Mouse (Mus musculus) lung, postnatal 0 days (tissue): ENCODE data around the gene Zscan26. TPM values are rescaled to one million over a fixed set of nuclear protein-coding genes. Genes with fewer than 3 reads are reported as not detected.

Source experiments
- ATAC-seq: fragments of 200-750 bp; cut with Nextera tagmentation; 2 replicates; pipeline ENCODE4 v1.8.0; 2017; ENCODE audit warnings: moderate library complexity
- DNase-seq: peaks from one replicate; pipeline ENCODE4 v3.0.0-alpha.2; 2016; ENCODE audit warnings: low spot score
- H3K27ac ChIP-seq: fragments of 300-500 bp; sonication (generic); 2 replicates; pipeline ENCODE4 v1.5.1; 2014; ENCODE audit warnings: antibody characterized with exemption, mild to moderate bottlenecking, low read length, mixed read lengths
- H3K27me3 ChIP-seq: fragments of 300-500 bp; sonication (generic); replicated peaks from 2 replicates; pipeline ENCODE4 v1.6.1; 2014; ENCODE audit warnings: low read length, mixed read lengths; ENCODE audit not compliant: insufficient read depth
- H3K36me3 ChIP-seq: fragments of 300-500 bp; sonication (generic); 2 replicates; pipeline ENCODE4 v1.6.1; 2014; ENCODE audit warnings: low read length, mixed read lengths; ENCODE audit not compliant: insufficient read depth
- H3K4me1 ChIP-seq: fragments of 300-500 bp; sonication (generic); 2 replicates; pipeline ENCODE4 v1.6.1; 2014; ENCODE audit warnings: antibody characterized with exemption, low read depth, low read length, mixed read lengths; ENCODE audit not compliant: insufficient read depth
- H3K4me2 ChIP-seq: fragments of 300-500 bp; sonication (generic); replicated peaks from 2 replicates; pipeline ENCODE4 v1.6.1; 2014; ENCODE audit warnings: low read depth, mild to moderate bottlenecking, low read length, moderate library complexity, mixed read lengths
- H3K4me3 ChIP-seq: fragments of 300-500 bp; sonication (generic); 2 replicates; pipeline ENCODE4 v1.5.1; 2014; ENCODE audit warnings: low read depth, low read length
- H3K9ac ChIP-seq: fragments of 300-500 bp; sonication (generic); replicated peaks from 2 replicates; pipeline ENCODE4 v1.6.1; 2014; ENCODE audit warnings: low read depth, mild to moderate bottlenecking
- H3K9me3 ChIP-seq: fragments of 300-500 bp; sonication (generic); 2 replicates; pipeline ENCODE4 v1.6.1; 2016; ENCODE audit warnings: low read length, mixed read lengths
- CTCF ChIP-seq: IDR thresholded peaks from 2 replicates; pipeline ENCODE4 v1.5.1; 2016; ENCODE audit warnings: antibody characterized with exemption, mild to moderate bottlenecking
- EP300 ChIP-seq: IDR thresholded peaks from 2 replicates; pipeline ENCODE4 v1.6.1; 2016; ENCODE audit warnings: antibody characterized with exemption, mild to moderate bottlenecking, control low read depth
- WGBS: fragments of 180-500 bp; shearing (Covaris S2); extraction: QIAGEN DNeasy Blood & Tissue Kit; methylation state at CpG from one replicate; pipeline ENCODE4 v1.1.7; 2014; 5-methylcytosine and 5-hydroxymethylcytosine counted together
- polyA plus RNA-seq: library from polyadenylated mRNA; unstranded; fragments of >200 nt; fragmentation: Nextera tagmentation; extraction: Ambion mirVana; gene quantifications from 2 replicates; pipeline ENCODE4 v1.2.1, GENCODE M21; 2015

Zscan26 gene
- polyA plus RNA-seq, 1 experiment from 2014 or later, result 30.2 TPM

DNA sequence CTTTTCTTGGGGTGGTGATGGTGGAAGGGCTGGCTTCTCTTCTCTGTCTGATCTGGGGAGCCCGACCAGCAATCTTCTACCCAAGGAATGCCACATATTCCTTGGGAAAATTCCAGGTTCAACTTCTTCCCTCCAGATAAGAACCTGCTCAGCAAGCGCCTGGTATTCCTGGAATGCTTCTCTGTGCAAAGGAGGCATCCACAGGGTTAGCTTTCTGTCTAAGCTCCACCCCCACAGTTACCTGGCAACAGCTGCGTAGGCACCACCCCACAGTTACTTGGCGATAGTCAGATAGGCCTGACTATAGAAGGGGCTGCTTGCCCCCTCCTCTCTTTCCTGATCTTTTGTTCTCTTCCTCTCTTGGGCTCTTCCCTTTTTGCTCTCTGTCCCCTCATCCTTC, 2.8 kb upstream of the Zscan26 start:
- no peak overlapping the region for H3K4me3 ChIP-seq
- ATAC-seq (peak; percentile 90), DNase-seq (peak; percentile 82)
- no peaks in the 10 kb centered on the region for H3K36me3 ChIP-seq
- no peaks in the 10 kb centered on the region for H3K9me3 ChIP-seq
- TF ChIP-seq EP300 (peak; percentile 88), CTCF (no peak)
- no peaks in the 10 kb centered on the region; the same call in 1 of the 2 replicates for H3K4me1 ChIP-seq
- 11% methylated on average over 4 of the region's 4 CpGs for WGBS
- no peaks in the 10 kb centered on the region for H3K27me3 ChIP-seq
- no peak overlapping the region for H3K4me2 ChIP-seq
- H3K9ac ChIP-seq, result no peak overlapping the region
- no peak overlapping the region for H3K27ac ChIP-seq

- Histone ChIP-seq H3K4me1 (no peaks in the 10 kb centered on the region; the same call in 1 of the 2 replicates), H3K4me3 (no peak overlapping the region), H3K9ac (no peak overlapping the region), H3K36me3 (no peaks in the 10 kb centered on the region), H3K4me2 (no peak overlapping the region; the same call in 1 of the 2 replicates), H3K27me3 (no peaks in the 10 kb centered on the region), H3K9me3 (no peaks in the 10 kb centered on the region), H3K27ac (no peak overlapping the region)
- DNase-seq (no peak), ATAC-seq (no peak)
- TF ChIP-seq EP300 (no peak), CTCF (no peak)
- 52% methylated on average over 3 of the region's 3 CpGs for whole genome bisulfite sequencing
Measured at GRCm38 (mm10) chr13:21454133-21454532, 603 bp upstream of the Zscan26 start.

GRCm38 (mm10) chr13:21453042-21453441, 488 bp downstream of the Zscan26 start:
- TF ChIP-seq CTCF, result no peak
- no peak for TF ChIP-seq EP300

GRCm38 (mm10) chr13:21447856-21448614, 5.5 kb downstream of the Zscan26 start:
- DNase-seq, result peak; percentile 62
- Histone ChIP-seq H3K4me2 (no peak overlapping the region), H3K36me3 (peaks cover 31% of the 10 kb centered on the region), H3K27ac (peak overlapping the region; percentile 26; the same call in 1 of the 2 replicates), H3K4me1 (no peaks in the 10 kb centered on the region; the same call in 1 of the 2 replicates), H3K9me3 (no peaks in the 10 kb centered on the region), H3K27me3 (no peaks in the 10 kb centered on the region), H3K4me3 (no peak overlapping the region), H3K9ac (no peak overlapping the region)
- 55% methylated on average over 16 of the region's 16 CpGs for WGBS
- TF ChIP-seq CTCF, result no peak
- TF ChIP-seq EP300, result no peak
- peak; percentile 83 for ATAC-seq

More at GRCm38 (mm10) chr13:21453042-21453441, 488 bp downstream of the Zscan26 start:
- 4% methylated on average over 13 of the region's 13 CpGs for WGBS
- H3K4me3 ChIP-seq, result peak overlapping the region; percentile 85
- H3K27ac ChIP-seq, result peak overlapping the region; percentile 86
- ATAC-seq, result no peak
- H3K4me1 ChIP-seq, result no peaks in the 10 kb centered on the region; the same call in 1 of the 2 replicates
- H3K27me3 ChIP-seq, result no peaks in the 10 kb centered on the region
- no peaks in the 10 kb centered on the region for H3K9me3 ChIP-seq
- H3K4me2 ChIP-seq, result peak overlapping the region; percentile 66
- no peaks in the 10 kb centered on the region for H3K36me3 ChIP-seq
- DNase-seq, result no peak
- peak overlapping the region; percentile 76 for H3K9ac ChIP-seq

DNA sequence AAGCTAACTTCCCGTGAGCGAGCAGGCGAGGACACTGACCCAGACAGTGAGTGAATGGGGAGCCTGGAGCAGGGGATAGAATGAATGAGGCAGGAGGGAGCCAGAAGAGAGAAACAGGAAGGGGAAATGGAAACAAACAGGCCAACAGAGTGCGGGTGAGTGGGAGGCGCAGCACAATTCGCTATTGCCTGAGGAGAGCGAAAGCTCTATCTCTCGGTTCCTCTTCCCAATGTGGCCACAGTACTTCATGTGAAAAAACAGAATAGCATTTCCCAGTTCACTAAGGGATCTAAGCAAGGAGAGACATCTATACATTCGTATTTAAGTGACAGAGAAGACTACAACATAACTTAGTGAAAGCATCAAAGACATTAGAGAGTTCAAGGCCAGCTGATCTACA, 6.7 kb downstream of the Zscan26 start:
- 86% methylated on average over 9 of the region's 9 CpGs for WGBS
- Histone ChIP-seq H3K9me3 (no peaks in the 10 kb centered on the region), H3K9ac (no peak overlapping the region), H3K27me3 (no peaks in the 10 kb centered on the region), H3K27ac (no peak overlapping the region), H3K4me3 (no peak overlapping the region), H3K4me1 (no peaks in the 10 kb centered on the region), H3K4me2 (no peak overlapping the region), H3K36me3 (peaks cover 31% of the 10 kb centered on the region)
- no peak for DNase-seq
- ATAC-seq, result no peak
- TF ChIP-seq CTCF, result no peak

DNA sequence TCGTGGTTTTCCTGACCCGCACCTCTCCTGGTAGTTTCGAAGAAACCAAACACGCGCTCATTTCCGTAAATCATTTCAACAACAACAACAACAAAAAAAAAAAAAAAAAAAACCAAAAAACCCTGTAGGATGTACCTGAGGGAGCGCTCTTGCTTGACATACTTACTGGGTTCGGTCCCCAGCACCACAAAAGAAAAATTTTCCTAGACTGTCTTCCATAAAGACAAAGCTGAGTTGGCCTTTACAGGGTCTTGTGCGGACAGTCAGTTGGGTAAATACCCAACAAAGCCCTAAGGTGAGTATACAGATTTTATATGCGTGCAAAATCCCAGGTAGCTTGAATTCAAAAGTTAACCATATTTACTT, 12.3 kb downstream of the Zscan26 start:
- no peak for DNase-seq
- Histone ChIP-seq H3K4me2 (peak overlapping the region; percentile 92), H3K9ac (peak overlapping the region; percentile 50; the same call in 1 of the 2 replicates), H3K4me3 (peak overlapping the region; percentile 54), H3K27ac (0 out of 2 replicates have a peak overlapping the region, but pooled peaks have one; percentile 74), H3K36me3 (peaks cover 21% of the 10 kb centered on the region), H3K9me3 (no peaks in the 10 kb centered on the region), H3K27me3 (no peaks in the 10 kb centered on the region), H3K4me1 (no peaks in the 10 kb centered on the region)
- 20% methylated on average over 10 of the region's 10 CpGs for WGBS
- ATAC-seq, result no peak
- TF ChIP-seq EP300, result no peak
- TF ChIP-seq CTCF, result no peak
